Mouse (Mus musculus): ENCODE measurements at regions not wholly inside any gene's neighbourhood (a gene's known extent, or its start where the extent isn't known, plus 50 kb on each side); places are given as distances from the start of the nearest gene placed in this dataset.
"Not testable (repeated sequence)": the region's sequence is repeated elsewhere in the genome, so short reads cannot be mapped to it uniquely, and the experiment has no call there.

GRCm38 (mm10) chr5:100299141-100299540 lies 116.9 kb downstream of the Sec31a start:
- H3K27me3 ChIP-seq (ENCODE audit: control insufficient read depth, insufficient read depth, insufficient read length) = no peaks in the 10 kb centered on the region
- H3ac ChIP-seq (ENCODE audit: control insufficient read depth, insufficient read length) = no peak overlapping the region
- TF ChIP-seq TCF3 (IDR thresholded peaks at IDR 0.05; ENCODE audit: insufficient read length, low read depth) (no peak), MYOD1 (IDR thresholded peaks at IDR 0.05; ENCODE audit: control insufficient read depth in 1 of 3, insufficient read length in 2 of 3, low read depth in 2 of 3) (no peak), MYOG (IDR thresholded peaks at IDR 0.05; ENCODE audit: control insufficient read depth in 1 of 3, insufficient read depth in 1 of 3, insufficient read length in 2 of 3, low read depth in 2 of 3) (no peak), POLR2A (IDR thresholded peaks at IDR 0.05; ENCODE audit: insufficient read length, low read depth) (no peak), E2F4 (IDR thresholded peaks at IDR 0.05; ENCODE audit: insufficient read depth) (no peak), MAX (IDR thresholded peaks at IDR 0.05; ENCODE audit: low read depth) (no peak), SRF (IDR thresholded peaks at IDR 0.05; ENCODE audit: control insufficient read depth, insufficient read length, low read depth) (no peak), POLR2AphosphoS2 (IDR thresholded peaks at IDR 0.05; ENCODE audit: insufficient read length, low read depth) (no peak), REST (IDR thresholded peaks at IDR 0.05; ENCODE audit: insufficient read depth, insufficient read length) (no peak), USF1 (IDR thresholded peaks at IDR 0.05; ENCODE audit: low read depth) (no peak), TCF12 (IDR thresholded peaks at IDR 0.05; ENCODE audit: insufficient read depth, poor library complexity, severe bottlenecking) (no peak), CEBPB (IDR thresholded peaks at IDR 0.05; ENCODE audit: insufficient read depth, poor library complexity, severe bottlenecking) (no peak)
- H3K4me3 ChIP-seq = no peak overlapping the region
- H3K79me2 ChIP-seq (ENCODE audit: control insufficient read depth, insufficient read depth) = no peaks in the 10 kb centered on the region
- H3K4me2 ChIP-seq (ENCODE audit: low read depth) = no peak overlapping the region
- no peaks in the 10 kb centered on the region for H3K36me3 ChIP-seq (ENCODE audit: control insufficient read depth, insufficient read depth)

DNA sequence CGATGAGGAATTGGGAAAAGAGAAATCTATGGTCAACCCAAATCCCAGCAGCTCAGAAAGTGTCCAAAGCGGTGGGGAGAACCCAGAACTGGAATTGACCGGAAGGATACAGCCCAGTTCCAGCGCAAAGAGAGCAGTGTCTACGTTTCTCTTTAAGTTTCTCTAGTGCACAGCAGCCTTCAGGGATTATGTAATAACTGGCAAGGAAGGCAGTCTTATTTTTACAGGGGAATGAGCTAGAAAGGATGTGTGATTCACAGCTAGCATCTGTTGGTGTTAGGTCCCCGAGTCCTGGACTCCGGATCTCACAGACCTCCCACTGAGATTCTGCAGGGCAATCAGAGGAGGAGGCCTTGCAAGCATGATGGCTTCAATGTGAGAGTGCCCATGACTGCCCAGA lies 121.8 kb downstream of the Sec31a start:
- Histone ChIP-seq H3K36me3 (ENCODE audit: control insufficient read depth, insufficient read depth) (no peaks in the 10 kb centered on the region), H3K4me3 (no peak overlapping the region), H3ac (ENCODE audit: control insufficient read depth, insufficient read length) (no peak overlapping the region), H3K27me3 (ENCODE audit: control insufficient read depth, insufficient read depth, insufficient read length) (no peaks in the 10 kb centered on the region), H3K79me2 (ENCODE audit: control insufficient read depth, insufficient read depth) (no peaks in the 10 kb centered on the region), H3K4me2 (ENCODE audit: low read depth) (no peak overlapping the region)
- TF ChIP-seq MAX (IDR thresholded peaks at IDR 0.05; ENCODE audit: low read depth) (no peak), REST (IDR thresholded peaks at IDR 0.05; ENCODE audit: insufficient read depth, insufficient read length) (no peak), TCF12 (IDR thresholded peaks at IDR 0.05; ENCODE audit: insufficient read depth, poor library complexity, severe bottlenecking) (no peak)

DNA sequence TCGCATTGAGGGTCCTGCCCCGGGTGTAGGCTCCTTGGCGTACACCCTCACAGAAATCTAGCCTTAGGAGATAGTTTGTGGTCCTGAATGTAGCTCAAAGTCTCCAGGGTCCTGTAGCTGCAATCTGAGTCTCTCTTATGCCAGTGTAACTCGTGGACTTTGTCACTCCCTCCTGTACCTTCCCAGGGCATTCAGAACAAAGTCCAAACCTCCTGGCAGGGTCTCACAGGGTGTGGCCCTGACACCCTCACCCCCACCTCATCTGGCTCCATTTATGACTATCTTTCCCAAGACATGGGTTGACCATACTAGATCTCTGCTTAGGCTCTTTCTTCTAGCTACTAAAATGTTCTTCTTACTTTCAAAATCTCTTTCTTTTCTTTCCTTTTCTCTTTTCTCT lies 120.6 kb upstream of the Tmem150c start:
- no peak for TF ChIP-seq TCF3 (IDR thresholded peaks at IDR 0.05; ENCODE audit: insufficient read length, low read depth)
- no peak for TF ChIP-seq MYOG (IDR thresholded peaks at IDR 0.05; ENCODE audit: control insufficient read depth in 1 of 3, insufficient read depth in 1 of 3, insufficient read length in 2 of 3, low read depth in 2 of 3)
- TF ChIP-seq E2F4 (IDR thresholded peaks at IDR 0.05; ENCODE audit: insufficient read depth) = no peak
- TF ChIP-seq MYOD1 (IDR thresholded peaks at IDR 0.05; ENCODE audit: control insufficient read depth in 1 of 3, insufficient read length in 2 of 3, low read depth in 2 of 3) = no peak
- TF ChIP-seq REST (IDR thresholded peaks at IDR 0.05; ENCODE audit: insufficient read depth, insufficient read length) = no peak
- TF ChIP-seq MAX (IDR thresholded peaks at IDR 0.05; ENCODE audit: low read depth) = no peak
- TF ChIP-seq USF1 (IDR thresholded peaks at IDR 0.05; ENCODE audit: low read depth) = no peak
- TF ChIP-seq SRF (IDR thresholded peaks at IDR 0.05; ENCODE audit: control insufficient read depth, insufficient read length, low read depth) = no peak
- TF ChIP-seq CEBPB (IDR thresholded peaks at IDR 0.05; ENCODE audit: insufficient read depth, poor library complexity, severe bottlenecking) = no peak
- no peak for TF ChIP-seq POLR2AphosphoS2 (IDR thresholded peaks at IDR 0.05; ENCODE audit: insufficient read length, low read depth)
- no peak for TF ChIP-seq POLR2A (IDR thresholded peaks at IDR 0.05; ENCODE audit: insufficient read length, low read depth)
- Histone ChIP-seq H3K4me3 (no peak overlapping the region), H3K4me2 (ENCODE audit: low read depth) (no peak overlapping the region), H3K79me2 (ENCODE audit: control insufficient read depth, insufficient read depth) (no peaks in the 10 kb centered on the region), H3K36me3 (ENCODE audit: control insufficient read depth, insufficient read depth) (no peaks in the 10 kb centered on the region), H3K27me3 (ENCODE audit: control insufficient read depth, insufficient read depth, insufficient read length) (peaks cover 8% of the 10 kb centered on the region), H3ac (ENCODE audit: control insufficient read depth, insufficient read length) (no peak overlapping the region)

DNA sequence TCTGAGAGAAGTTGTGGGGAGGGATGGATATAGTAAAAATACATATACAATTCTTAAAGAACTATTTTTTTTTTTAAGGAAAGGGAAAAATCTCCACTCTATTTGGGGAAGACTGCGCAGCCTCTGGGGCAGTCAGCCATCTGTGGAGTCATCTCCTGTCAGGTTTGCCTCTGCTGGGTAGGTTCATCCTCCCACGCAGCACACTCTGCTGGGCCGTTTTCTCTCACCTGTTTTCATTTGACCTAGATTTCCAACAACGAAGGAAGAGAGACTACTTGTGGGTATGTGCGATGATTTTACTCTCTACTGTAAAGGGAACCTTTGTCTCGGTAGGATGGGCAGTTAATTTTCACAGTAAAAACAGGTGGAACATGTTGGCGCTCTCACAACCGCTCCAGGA lies 119.9 kb upstream of the Tmem150c start:
- TF ChIP-seq POLR2A (IDR thresholded peaks at IDR 0.05; ENCODE audit: insufficient read length, low read depth) (no peak), SRF (IDR thresholded peaks at IDR 0.05; ENCODE audit: control insufficient read depth, insufficient read length, low read depth) (no peak), POLR2AphosphoS2 (IDR thresholded peaks at IDR 0.05; ENCODE audit: insufficient read length, low read depth) (no peak), MYOD1 (IDR thresholded peaks at IDR 0.05; ENCODE audit: control insufficient read depth in 1 of 3, insufficient read length in 2 of 3, low read depth in 2 of 3) (no peak), USF1 (IDR thresholded peaks at IDR 0.05; ENCODE audit: low read depth) (no peak), CEBPB (IDR thresholded peaks at IDR 0.05; ENCODE audit: insufficient read depth, poor library complexity, severe bottlenecking) (no peak), REST (IDR thresholded peaks at IDR 0.05; ENCODE audit: insufficient read depth, insufficient read length) (no peak), TCF3 (IDR thresholded peaks at IDR 0.05; ENCODE audit: insufficient read length, low read depth) (no peak), E2F4 (IDR thresholded peaks at IDR 0.05; ENCODE audit: insufficient read depth) (no peak), TCF12 (IDR thresholded peaks at IDR 0.05; ENCODE audit: insufficient read depth, poor library complexity, severe bottlenecking) (no peak), MAX (IDR thresholded peaks at IDR 0.05; ENCODE audit: low read depth) (no peak), MYOG (IDR thresholded peaks at IDR 0.05; ENCODE audit: control insufficient read depth in 1 of 3, insufficient read depth in 1 of 3, insufficient read length in 2 of 3, low read depth in 2 of 3) (no peak)
- H3K27me3 ChIP-seq (ENCODE audit: control insufficient read depth, insufficient read depth, insufficient read length) = peaks cover 3% of the 10 kb centered on the region
- H3K36me3 ChIP-seq (ENCODE audit: control insufficient read depth, insufficient read depth) = no peaks in the 10 kb centered on the region
- no peak overlapping the region for H3ac ChIP-seq (ENCODE audit: control insufficient read depth, insufficient read length)
- H3K4me2 ChIP-seq (ENCODE audit: low read depth) = no peak overlapping the region
- H3K4me3 ChIP-seq = no peak overlapping the region
- H3K79me2 ChIP-seq (ENCODE audit: control insufficient read depth, insufficient read depth) = no peaks in the 10 kb centered on the region

DNA sequence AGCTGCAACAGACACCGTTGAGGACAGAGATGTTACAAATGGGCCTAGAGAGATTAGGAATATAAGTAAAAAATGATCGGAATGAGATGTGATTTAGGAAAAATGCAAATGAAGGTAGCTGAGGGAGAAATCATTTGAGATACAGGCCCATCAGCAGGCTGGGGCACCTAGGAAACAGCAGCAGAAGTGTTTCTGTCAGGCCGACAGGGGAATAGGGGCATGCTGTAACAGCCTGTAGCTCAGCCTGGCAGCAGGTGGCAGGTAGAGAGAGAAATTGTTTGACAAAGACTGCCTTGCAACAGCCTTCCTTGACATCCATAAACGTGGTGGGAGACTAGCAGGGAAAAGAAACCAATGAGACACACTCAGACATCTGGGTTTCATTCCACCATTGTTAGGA lies 115.1 kb upstream of the Tmem150c start:
- no peak for TF ChIP-seq POLR2A (IDR thresholded peaks at IDR 0.05; ENCODE audit: insufficient read length, low read depth)
- no peak for TF ChIP-seq TCF12 (IDR thresholded peaks at IDR 0.05; ENCODE audit: insufficient read depth, poor library complexity, severe bottlenecking)
- no peak for TF ChIP-seq POLR2AphosphoS2 (IDR thresholded peaks at IDR 0.05; ENCODE audit: insufficient read length, low read depth)
- no peak for TF ChIP-seq MYOG (IDR thresholded peaks at IDR 0.05; ENCODE audit: control insufficient read depth in 1 of 3, insufficient read depth in 1 of 3, insufficient read length in 2 of 3, low read depth in 2 of 3)
- no peak for TF ChIP-seq USF1 (IDR thresholded peaks at IDR 0.05; ENCODE audit: low read depth)
- no peak for TF ChIP-seq CEBPB (IDR thresholded peaks at IDR 0.05; ENCODE audit: insufficient read depth, poor library complexity, severe bottlenecking)
- H3K79me2 ChIP-seq (ENCODE audit: control insufficient read depth, insufficient read depth) = no peaks in the 10 kb centered on the region
- H3K4me2 ChIP-seq (ENCODE audit: low read depth) = no peak overlapping the region
- H3K27me3 ChIP-seq (ENCODE audit: control insufficient read depth, insufficient read depth, insufficient read length) = no peaks in the 10 kb centered on the region
- H3K4me3 ChIP-seq = no peak overlapping the region
- no peaks in the 10 kb centered on the region for H3K36me3 ChIP-seq (ENCODE audit: control insufficient read depth, insufficient read depth)
- H3ac ChIP-seq (ENCODE audit: control insufficient read depth, insufficient read length) = no peak overlapping the region

DNA sequence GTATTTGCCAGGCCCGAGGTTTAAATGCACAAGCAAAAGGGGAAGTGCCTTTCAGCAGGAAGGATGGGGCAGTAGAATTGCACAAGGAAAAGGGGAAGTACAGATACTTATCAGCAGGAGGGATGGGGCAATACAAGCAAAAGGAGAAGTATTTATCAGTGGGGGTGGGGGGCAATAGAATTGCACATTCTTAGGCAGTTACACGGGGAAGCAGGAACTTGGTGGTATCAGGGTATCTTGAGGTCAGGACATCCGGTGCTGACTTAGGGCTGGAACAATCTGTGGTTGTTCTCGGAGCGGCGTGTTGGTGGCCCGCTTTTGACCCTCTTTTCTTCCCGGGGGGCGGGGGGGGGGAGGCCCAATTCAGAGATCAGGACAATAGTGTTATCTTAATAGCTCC lies 112.4 kb upstream of the Tmem150c start:
- H3K36me3 ChIP-seq (ENCODE audit: control insufficient read depth, insufficient read depth); H3ac ChIP-seq (ENCODE audit: control insufficient read depth, insufficient read length); H3K4me3 ChIP-seq; H3K79me2 ChIP-seq (ENCODE audit: control insufficient read depth, insufficient read depth); H3K27me3 ChIP-seq (ENCODE audit: control insufficient read depth, insufficient read depth, insufficient read length); H3K4me2 ChIP-seq (ENCODE audit: low read depth): not testable (repeated sequence)

Measured in myocyte (in vitro differentiated cells).